Mouse (Mus musculus) liver, embryonic 14.5 days (tissue): ENCODE measurements at regions not wholly inside any gene's neighbourhood (a gene's known extent, or its start where the extent isn't known, plus 50 kb on each side); places are given as distances from the start of the nearest gene placed in this dataset.

ENCODE experiments used
- ATAC-seq: fragments of 200-750 bp; cut with Nextera tagmentation; 2 replicates; pipeline ENCODE4 v1.8.0; 2017; ENCODE audit warnings: moderate number of reproducible peaks, mild to moderate bottlenecking, moderate library complexity; ENCODE audit not compliant: insufficient read depth
- DNase-seq, 3 experiments: peaks; one replicate each; pipeline ENCODE4 v3.0.0-alpha.2; 2012 to 2013; ENCODE audit warnings: low read depth in 3 of 3, low spot score in 3 of 3
- H3K27ac ChIP-seq: fragments of 300-500 bp; sonication (generic); 2 replicates; pipeline ENCODE4 v1.5.1; 2014; ENCODE audit warnings: moderate library complexity, mild to moderate bottlenecking, control low read depth, inconsistent platforms
- H3K27me3 ChIP-seq: fragments of 300-500 bp; sonication (generic); 2 replicates; pipeline ENCODE4 v1.6.1; 2014; ENCODE audit warnings: mild to moderate bottlenecking, low read length, moderate library complexity; ENCODE audit not compliant: control insufficient read depth, insufficient read depth
- H3K36me3 ChIP-seq: fragments of 300-500 bp; sonication (generic); replicated peaks from 2 replicates; pipeline ENCODE4 v1.6.1; 2014; ENCODE audit warnings: low read depth; ENCODE audit not compliant: control insufficient read depth, insufficient read depth
- H3K4me1 ChIP-seq, 2 experiments: fragments of 200-500 bp in 1 of 2; fragments of 300-500 bp in 1 of 2; sonication (generic) in 1 of 2; replicated peaks; 2 replicates each; pipeline ENCODE4 v1.6.1; 2012 to 2014; ENCODE audit warnings: antibody characterized with exemption in 1 of 2, inconsistent platforms in 1 of 2, low read length in 1 of 2; ENCODE audit not compliant: control insufficient read depth in 2 of 2, insufficient read depth in 2 of 2
- H3K4me2 ChIP-seq: fragments of 300-500 bp; sonication (generic); 2 replicates; pipeline ENCODE4 v1.6.1; 2014; ENCODE audit warnings: low read depth, mild to moderate bottlenecking, control low read depth, moderate library complexity
- H3K4me3 ChIP-seq, 2 experiments: fragments of 200-500 bp in 1 of 2; fragments of 300-500 bp in 1 of 2; sonication (generic) in 1 of 2; 2 replicates each; pipeline ENCODE4 v1.5.1; 2012 to 2014; ENCODE audit warnings: low read depth in 2 of 2, low read length in 2 of 2, mild to moderate bottlenecking in 2 of 2, control low read depth in 1 of 2, inconsistent platforms in 1 of 2, moderate library complexity in 1 of 2; ENCODE audit not compliant: insufficient read depth in 1 of 2
- H3K9ac ChIP-seq: fragments of 300-500 bp; sonication (generic); replicated peaks from 2 replicates; pipeline ENCODE4 v1.6.1; 2014; ENCODE audit warnings: mild to moderate bottlenecking, control low read depth, moderate library complexity
- H3K9me3 ChIP-seq: fragments of 300-500 bp; sonication (generic); 2 replicates; pipeline ENCODE4 v1.6.1; 2016; ENCODE audit warnings: low read length, mixed read lengths; ENCODE audit not compliant: control insufficient read depth
- CTCF ChIP-seq: IDR thresholded peaks from 2 replicates; pipeline ENCODE4 v1.5.1; 2016; ENCODE audit warnings: antibody characterized with exemption, low read depth, control low read depth
- EP300 ChIP-seq: IDR thresholded peaks from 2 replicates; pipeline ENCODE4 v1.6.1; 2016; ENCODE audit warnings: antibody characterized with exemption, low read depth
- WGBS: fragments of 180-500 bp; shearing (Covaris S2); extraction: QIAGEN DNeasy Blood & Tissue Kit; methylation state at CpG from one replicate; pipeline ENCODE4 v1.1.7; 2014; ENCODE audit not compliant: insufficient replicate concordance; 5-methylcytosine and 5-hydroxymethylcytosine counted together

DNA sequence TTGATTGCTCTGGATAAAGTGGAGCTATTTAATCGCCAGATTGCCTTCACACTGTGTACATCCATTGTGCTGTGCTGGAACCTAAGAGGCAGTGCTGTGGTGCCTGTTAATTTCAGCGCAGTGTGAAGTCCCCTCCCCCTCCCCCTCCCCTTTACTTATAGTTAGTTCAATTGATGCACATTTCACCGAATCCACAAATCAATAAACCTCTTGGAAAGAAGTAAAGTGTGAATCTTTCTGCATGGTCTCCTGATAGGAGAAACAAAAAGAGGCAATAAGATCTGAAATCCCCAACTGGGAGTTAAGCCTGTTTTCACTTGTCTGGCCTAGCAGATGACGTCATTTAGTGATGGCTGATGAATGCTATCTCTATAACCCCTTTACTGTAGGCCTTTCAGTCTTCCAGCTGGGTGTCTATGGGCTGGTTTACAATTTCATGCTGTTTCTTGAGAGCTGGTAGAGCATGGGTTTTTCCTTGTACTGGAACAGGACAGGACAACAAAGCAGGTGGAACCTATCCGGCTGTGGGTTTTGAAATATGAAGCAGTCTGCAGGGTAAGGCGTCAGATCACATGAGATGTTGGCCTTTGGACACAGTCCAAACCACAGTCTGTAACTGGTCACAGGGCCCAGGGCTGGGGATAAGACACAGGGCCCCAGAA lies 398.0 kb upstream of the Sel1l start:
- no peak for TF ChIP-seq EP300
- no peak for TF ChIP-seq CTCF
- Histone ChIP-seq H3K27me3 (no peaks in the 10 kb centered on the region), H3K4me1 (no peaks in the 10 kb centered on the region), H3K4me3 (no peak overlapping the region), H3K9ac (no peak overlapping the region), H3K36me3 (no peaks in the 10 kb centered on the region), H3K27ac (no peak overlapping the region), H3K4me2 (no peak overlapping the region), H3K9me3 (no peaks in the 10 kb centered on the region)
- no peak for DNase-seq
- ATAC-seq: no peak
- 47% methylated on average over 6 of the region's 6 CpGs for WGBS

- TF ChIP-seq CTCF: no peak
- TF ChIP-seq EP300: no peak
- no peak for DNase-seq
- H3K9me3 ChIP-seq: no peaks in the 10 kb centered on the region
Measured at GRCm38 (mm10) chr12:92239956-92240699, 391.2 kb upstream of the Sel1l start.

DNA sequence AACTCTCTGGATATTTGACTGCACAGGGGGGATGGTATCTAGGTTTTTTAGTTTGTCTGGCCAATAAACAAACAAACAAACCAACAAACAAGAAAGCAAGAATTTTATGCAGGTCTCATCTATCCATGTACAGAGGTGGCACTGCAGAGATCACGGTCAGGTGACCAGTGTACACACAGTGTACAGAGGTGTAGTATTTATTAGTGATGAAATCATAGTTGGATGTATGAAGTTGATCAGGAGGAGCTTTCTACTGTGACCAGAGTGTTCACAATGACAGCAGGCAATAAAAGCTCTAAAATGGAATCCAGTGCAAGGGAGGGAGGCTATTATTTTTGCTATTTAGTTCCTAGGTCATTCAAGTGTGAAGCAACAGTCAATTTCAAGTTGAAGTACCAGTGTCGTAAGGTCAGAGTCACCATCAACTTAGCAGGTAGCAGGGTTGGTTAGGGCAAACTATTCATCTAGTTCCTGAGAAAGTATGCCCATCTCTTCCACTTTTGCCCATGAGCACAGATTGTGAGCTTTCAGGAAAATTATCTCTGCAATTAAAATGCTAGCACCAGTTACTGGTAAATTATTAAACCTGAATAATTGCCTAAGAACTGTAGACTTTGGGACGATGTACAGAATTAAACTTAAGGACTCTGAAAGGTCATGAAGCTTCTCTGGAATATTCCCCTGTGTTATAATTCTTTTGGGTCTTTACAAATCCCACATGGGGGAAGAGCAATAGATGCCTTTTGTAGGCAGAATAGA lies 384.9 kb upstream of the Sel1l start:
- Histone ChIP-seq H3K9ac (no peak overlapping the region), H3K27ac (no peak overlapping the region), H3K4me1 (no peaks in the 10 kb centered on the region), H3K27me3 (no peaks in the 10 kb centered on the region), H3K9me3 (no peaks in the 10 kb centered on the region), H3K36me3 (no peaks in the 10 kb centered on the region), H3K4me3 (no peak overlapping the region), H3K4me2 (no peak overlapping the region)
- WGBS: 60% methylated on average over 3 of the region's 3 CpGs
- no peak for DNase-seq
- no peak for TF ChIP-seq EP300
- no peak for TF ChIP-seq CTCF
- ATAC-seq: no peak

More at GRCm38 (mm10) chr12:92239956-92240699, 391.2 kb upstream of the Sel1l start:
- Histone ChIP-seq H3K27ac (no peak overlapping the region), H3K4me2 (no peak overlapping the region), H3K27me3 (no peaks in the 10 kb centered on the region), H3K36me3 (no peaks in the 10 kb centered on the region), H3K9ac (no peak overlapping the region), H3K4me1 (no peaks in the 10 kb centered on the region), H3K4me3 (no peak overlapping the region)
- 50% methylated on average over 5 of the region's 5 CpGs for WGBS
- ATAC-seq: no peak

- TF ChIP-seq EP300 (no peak), CTCF (no peak)
- ATAC-seq: no peak
- H3K9me3 ChIP-seq: no peaks in the 10 kb centered on the region
- no peaks in the 10 kb centered on the region for H3K27me3 ChIP-seq
- 62% methylated on average over 4 of the region's 4 CpGs for WGBS
- H3K4me3 ChIP-seq: no peak overlapping the region
- no peak overlapping the region for H3K9ac ChIP-seq
- no peak overlapping the region for H3K4me2 ChIP-seq
- H3K36me3 ChIP-seq: no peaks in the 10 kb centered on the region
- no peaks in the 10 kb centered on the region for H3K4me1 ChIP-seq
- DNase-seq: no peak
- H3K27ac ChIP-seq: no peak overlapping the region
Measured at GRCm38 (mm10) chr12:92228585-92228984, 379.6 kb upstream of the Sel1l start.

DNA sequence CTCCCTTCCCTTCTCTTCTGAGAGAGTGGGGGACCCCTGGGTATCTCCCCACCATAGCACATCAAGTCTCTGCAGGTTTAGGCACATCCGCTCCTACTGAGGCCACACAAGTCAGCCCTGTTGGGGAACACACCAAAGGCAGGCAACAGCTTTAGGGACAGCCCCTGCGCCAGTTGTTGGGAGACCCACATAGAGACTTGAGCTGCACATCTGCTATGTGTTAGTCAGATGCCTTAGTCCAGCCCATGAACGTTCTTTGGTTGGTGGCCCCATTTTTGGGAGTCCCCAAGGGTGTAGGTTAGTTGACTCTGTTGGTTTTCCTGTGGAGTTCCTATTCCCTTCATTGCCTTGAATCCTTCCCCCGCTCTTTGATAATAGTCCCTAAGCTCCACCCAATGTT lies 354.4 kb upstream of the Sel1l start:
- DNase-seq (no peak), ATAC-seq (no peak)

More for the DNA sequence above, 354.4 kb upstream of the Sel1l start:
- no peak overlapping the region for H3K27ac ChIP-seq
- H3K36me3 ChIP-seq: no peaks in the 10 kb centered on the region
- H3K9ac ChIP-seq: no peak overlapping the region
- WGBS: 57% methylated on average over 4 of the region's 4 CpGs
- H3K4me3 ChIP-seq: no peak overlapping the region
- no peaks in the 10 kb centered on the region; the same call in 1 of the 2 replicates for H3K9me3 ChIP-seq
- H3K27me3 ChIP-seq: no peaks in the 10 kb centered on the region
- H3K4me1 ChIP-seq: no peaks in the 10 kb centered on the region
- TF ChIP-seq EP300 (no peak), CTCF (no peak)
- H3K4me2 ChIP-seq: no peak overlapping the region
